Mouse (Mus musculus) cortical plate, adult 2 months (tissue): ENCODE measurements around the gene Hspa4l. TPM values are rescaled to one million over a fixed set of nuclear protein-coding genes. Genes with fewer than 3 reads are reported as not detected.

Source experiments
- H3K27ac ChIP-seq: fragments of 200-500 bp; 2 replicates; pipeline ENCODE4 v1.5.1; 2012; ENCODE audit warnings: low read length, control low read depth, inconsistent platforms; ENCODE audit not compliant: insufficient read depth
- H3K4me1 ChIP-seq: fragments of 200-500 bp; 2 replicates; pipeline ENCODE4 v1.6.1; 2011; ENCODE audit warnings: low read length; ENCODE audit not compliant: control insufficient read depth, insufficient read depth
- H3K4me3 ChIP-seq: fragments of 200-500 bp; 2 replicates; pipeline ENCODE4 v1.5.1; 2011; ENCODE audit warnings: mild to moderate bottlenecking, low read length, control low read depth; ENCODE audit not compliant: insufficient read depth
- CTCF ChIP-seq: fragments of 200-500 bp; IDR thresholded peaks from 2 replicates; pipeline ENCODE4 v1.5.1; 2011; ENCODE audit warnings: mild to moderate bottlenecking, control low read depth, low read length; ENCODE audit not compliant: insufficient read depth; ENCODE audit errors: extremely low read depth
- POLR2A ChIP-seq: fragments of 200-500 bp; IDR thresholded peaks from 2 replicates; pipeline ENCODE4 v1.6.1; 2011; ENCODE audit warnings: mild to moderate bottlenecking, low read length, control low read depth; ENCODE audit not compliant: insufficient read depth; ENCODE audit errors: extremely low read depth
- polyA plus RNA-seq: library from polyadenylated mRNA; depleted of rRNA; stranded (reverse); fragments of >200 nt; gene quantifications from 2 replicates; pipeline ENCODE4 v1.2.3, GENCODE M21; 2012

Hspa4l gene
- polyA plus RNA-seq, 1 experiment, result 41.4 TPM

- peak overlapping the region; percentile 93 for H3K4me3 ChIP-seq
- peaks cover 2% of the 10 kb centered on the region; the same call in 1 of the 2 replicates for H3K4me1 ChIP-seq
- TF ChIP-seq POLR2A, result no peak
- no peak for TF ChIP-seq CTCF
- peak overlapping the region; percentile 86 for H3K27ac ChIP-seq
Measured at GRCm38 (mm10) chr3:40745661-40746547, 1.6 kb downstream of the Hspa4l start.

GRCm38 (mm10) chr3:40760746-40761145 lies 16.5 kb downstream of the Hspa4l start:
- Histone ChIP-seq H3K4me1 (no peaks in the 10 kb centered on the region), H3K27ac (no peak overlapping the region), H3K4me3 (no peak overlapping the region)
- TF ChIP-seq POLR2A (no peak), CTCF (no peak)

GRCm38 (mm10) chr3:40761312-40761711 lies 17.0 kb downstream of the Hspa4l start:
- no peak for TF ChIP-seq CTCF
- no peak for TF ChIP-seq POLR2A
- no peaks in the 10 kb centered on the region for H3K4me1 ChIP-seq
- no peak overlapping the region for H3K4me3 ChIP-seq
- no peak overlapping the region for H3K27ac ChIP-seq

GRCm38 (mm10) chr3:40793783-40794182 lies 49.5 kb downstream of the Hspa4l start:
- no peak overlapping the region for H3K4me3 ChIP-seq
- TF ChIP-seq CTCF, result no peak
- no peak for TF ChIP-seq POLR2A
- H3K27ac ChIP-seq, result no peak overlapping the region
- H3K4me1 ChIP-seq, result no peaks in the 10 kb centered on the region

GRCm38 (mm10) chr3:40798054-40798453 lies 53.8 kb downstream of the Hspa4l start:
- Histone ChIP-seq H3K27ac (no peak overlapping the region), H3K4me3 (no peak overlapping the region), H3K4me1 (no peaks in the 10 kb centered on the region)
- TF ChIP-seq CTCF (no peak), POLR2A (no peak)

- no peaks in the 10 kb centered on the region for H3K4me1 ChIP-seq
- H3K4me3 ChIP-seq, result no peak overlapping the region
- TF ChIP-seq CTCF (peak; percentile 20; the same call in 1 of the 2 replicates), POLR2A (no peak)
- no peak overlapping the region for H3K27ac ChIP-seq
Measured at GRCm38 (mm10) chr3:40798500-40798899, 54.2 kb downstream of the Hspa4l start.

- Histone ChIP-seq H3K4me1 (no peaks in the 10 kb centered on the region), H3K4me3 (peak within 1 kb of the TSS; percentile 89), H3K27ac (no peak within 1 kb of the TSS)
- TF ChIP-seq POLR2A (peak; percentile 74), CTCF (no peak)
Measured at GRCm38 (mm10) chr3:40799530-40800372, 55.5 kb downstream of the Hspa4l start, which contains the start of gene Plk4. Gene Plk4, plus strand, starts transcription at chr3:40800019.

- TF ChIP-seq CTCF (no peak), POLR2A (no peak)
- H3K4me1 ChIP-seq, result no peaks in the 10 kb centered on the region
- H3K27ac ChIP-seq, result no peak overlapping the region
- H3K4me3 ChIP-seq, result peak overlapping the region; percentile 89
Measured at GRCm38 (mm10) chr3:40800373-40800823, 56.1 kb downstream of the Hspa4l start.

GRCm38 (mm10) chr3:40806871-40807270 lies 62.6 kb downstream of the Hspa4l start:
- Histone ChIP-seq H3K27ac (no peak overlapping the region), H3K4me1 (no peaks in the 10 kb centered on the region), H3K4me3 (no peak overlapping the region)
- no peak for TF ChIP-seq CTCF
- no peak for TF ChIP-seq POLR2A

- H3K4me3 ChIP-seq, result no peak overlapping the region
- H3K4me1 ChIP-seq, result peaks cover 1% of the 10 kb centered on the region; the same call in 1 of the 2 replicates
- H3K27ac ChIP-seq, result no peak overlapping the region
- TF ChIP-seq CTCF (no peak), POLR2A (no peak)
Measured at GRCm38 (mm10) chr3:40808686-40809085, 64.4 kb downstream of the Hspa4l start.
